Mouse (Mus musculus): ENCODE results near the gene D930048N14Rik.

D930048N14Rik gene

DNA sequence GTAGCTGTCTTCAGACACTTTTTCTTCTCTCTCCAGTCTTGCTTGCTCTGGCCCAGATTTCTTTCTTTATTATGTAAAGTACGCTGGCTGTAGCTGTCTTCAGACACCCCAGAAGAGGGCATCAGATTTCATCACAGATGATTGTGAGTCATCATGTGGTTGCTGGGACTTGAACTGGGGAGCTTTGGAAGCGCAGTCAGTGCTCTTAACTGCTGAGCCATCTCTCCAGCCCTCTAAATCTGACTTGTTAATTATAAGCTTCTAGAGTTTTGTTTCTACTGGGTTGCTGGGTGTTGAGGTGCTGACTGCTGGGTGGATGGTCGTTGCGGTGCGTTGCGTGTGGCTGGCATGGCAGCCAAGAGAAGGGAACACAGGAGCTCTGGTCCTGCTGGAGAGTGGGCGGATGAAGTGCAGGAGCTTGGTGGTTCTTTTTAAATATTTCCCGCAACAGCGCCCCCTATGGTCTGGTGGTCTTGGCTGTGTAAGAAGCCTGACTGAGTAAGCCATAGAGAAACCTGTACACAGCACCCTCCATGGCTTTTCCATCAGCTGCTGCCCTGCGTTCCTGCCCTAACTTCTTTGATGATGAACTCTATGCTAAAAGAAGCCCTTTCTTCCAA lies 52.7 kb downstream of the D930048N14Rik start:
- no peak for DNase-seq (ENCODE audit: low spot score)

DNA sequence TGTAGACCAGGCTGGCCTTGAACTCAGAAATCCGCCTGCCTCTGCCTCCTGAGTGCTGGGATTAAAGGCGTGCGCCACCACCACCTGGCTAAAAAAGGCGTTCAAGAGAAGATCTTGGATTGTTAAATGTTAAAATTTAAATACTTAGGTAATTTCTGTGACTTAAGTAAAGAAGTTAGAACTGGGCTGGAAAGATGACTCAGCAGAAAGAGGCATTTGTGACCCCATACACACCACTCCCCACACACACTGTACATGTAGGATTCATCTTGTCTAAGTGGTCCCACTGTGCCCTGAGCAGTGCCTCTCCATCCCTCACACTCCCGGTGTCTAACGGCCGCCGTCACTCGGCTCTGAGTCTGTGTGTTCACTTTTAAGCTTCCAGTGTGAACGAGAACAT lies 55.7 kb downstream of the D930048N14Rik start:
- DNase-seq (ENCODE audit: low spot score): no peak

DNA sequence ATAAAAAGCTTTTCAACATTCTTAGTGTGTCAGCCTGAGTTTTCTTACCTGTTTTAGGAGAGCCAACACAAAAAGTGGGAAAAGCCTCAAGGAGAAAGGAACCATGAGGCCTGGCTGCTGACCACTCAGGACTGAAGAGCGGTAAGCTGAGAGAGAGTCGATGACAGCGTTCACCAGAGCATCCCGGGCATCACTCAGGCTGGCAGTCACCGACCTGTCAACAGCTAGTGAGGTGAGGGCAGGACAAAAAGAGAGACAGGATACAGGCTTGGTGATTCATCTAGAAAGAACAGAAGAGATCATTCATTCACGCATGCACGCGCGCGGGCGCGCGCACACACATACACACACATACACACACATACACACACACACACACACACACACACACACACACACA lies 56.3 kb downstream of the D930048N14Rik start:
- DNase-seq (ENCODE audit: low spot score): no peak

All from urinary bladder, postnatal 14 days (tissue).